Mouse (Mus musculus) lung, adult 2 months (tissue): ENCODE measurements around the gene Btrc. TPM values are rescaled to one million over a fixed set of nuclear protein-coding genes. Genes with fewer than 3 reads are reported as not detected.

Experiments
- DNase-seq: peaks from one replicate; pipeline ENCODE4 v3.0.0; 2022
- H3K4me1 ChIP-seq: fragments of 200-500 bp; 2 replicates; pipeline ENCODE4 v1.6.1; 2011; ENCODE audit warnings: low read length; ENCODE audit not compliant: control insufficient read depth, insufficient read depth
- H3K4me3 ChIP-seq: fragments of 200-500 bp; replicated peaks from 2 replicates; pipeline ENCODE3; 2011; ENCODE audit warnings: low read depth, mild to moderate bottlenecking, control low read depth, low read length; ENCODE audit errors: extremely low read depth
- CTCF ChIP-seq: fragments of 200-500 bp; IDR thresholded peaks from 2 replicates; pipeline ENCODE4 v1.5.1; 2011; ENCODE audit warnings: mild to moderate bottlenecking, low read length, control low read depth; ENCODE audit not compliant: insufficient read depth
- POLR2A ChIP-seq: fragments of 200-500 bp; IDR thresholded peaks from 2 replicates; pipeline ENCODE4 v1.6.1; 2011; ENCODE audit warnings: low read depth, mild to moderate bottlenecking, control low read depth, low read length, borderline replicate concordance; ENCODE audit errors: extremely low read depth
- WGBS: fragments of 180-500 bp; shearing (Covaris S2); methylation state at CpG from one replicate; pipeline ENCODE4 v1.1.7; 2018; 5-methylcytosine and 5-hydroxymethylcytosine counted together
- polyA plus RNA-seq: library from polyadenylated mRNA; depleted of rRNA; stranded (reverse); fragments of >200 nt; gene quantifications from 2 replicates; pipeline ENCODE4 v1.2.3, GENCODE M21; 2012

The Btrc gene
- polyA plus RNA-seq, 1 experiment: 16.9 TPM

DNA sequence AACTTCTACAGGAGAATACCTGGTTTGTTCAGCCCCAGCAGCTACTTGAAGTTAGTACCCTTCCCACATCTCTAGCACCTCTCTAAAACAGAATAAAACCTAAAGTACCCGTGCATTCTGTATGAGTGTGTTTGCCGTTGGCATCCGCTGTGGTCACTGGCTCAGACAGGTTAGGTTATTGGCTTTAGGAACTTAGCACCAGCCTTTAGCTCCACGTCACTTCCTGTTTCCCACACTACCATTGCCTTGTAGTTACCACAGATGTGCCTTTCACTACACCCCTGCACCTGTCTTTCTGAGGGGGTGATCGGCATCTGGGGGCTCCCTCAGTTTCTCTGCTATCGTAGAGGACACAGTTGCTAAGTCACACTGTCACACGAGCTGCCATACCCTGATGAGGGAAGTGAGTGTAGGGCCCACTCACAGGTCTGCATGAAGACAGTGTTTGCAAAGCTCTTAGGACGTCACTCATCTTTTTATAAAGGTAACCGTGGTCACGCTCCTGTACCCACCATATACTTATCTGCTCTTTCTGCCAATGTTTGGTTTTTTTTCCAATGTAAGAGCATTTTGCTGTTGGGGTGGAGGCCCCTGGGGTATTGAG is 164.5 kb downstream of the Btrc start:
- H3K4me1 ChIP-seq: peaks cover 2% of the 10 kb centered on the region; the same call in 1 of the 2 replicates
- 72% methylated on average over 10 of the region's 10 CpGs for WGBS
- TF ChIP-seq POLR2A (no peak), CTCF (no peak)
- no peak overlapping the region for H3K4me3 ChIP-seq
- DNase-seq: no peak

DNA sequence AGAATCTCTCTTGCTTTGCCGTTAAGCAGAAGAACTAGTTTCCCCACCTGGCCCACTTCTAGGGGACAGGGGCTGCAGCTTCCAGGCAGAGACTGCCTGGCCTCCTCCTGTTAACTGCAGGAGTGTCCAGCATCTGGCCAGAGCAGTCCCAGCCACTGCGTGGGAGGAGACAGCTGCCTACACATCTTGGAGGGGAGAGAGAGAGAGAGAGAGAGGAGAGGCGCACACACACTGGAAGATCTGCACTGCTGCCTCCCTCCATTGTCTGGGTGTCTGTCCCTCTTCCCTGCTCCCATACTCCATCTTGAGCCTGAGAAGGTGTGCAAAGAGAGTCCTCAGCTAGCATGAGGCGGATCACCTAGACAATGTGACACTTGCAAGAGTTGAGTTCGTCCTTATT is 165.8 kb downstream of the Btrc start:
- WGBS: 70% methylated on average over 5 of the region's 5 CpGs
- Histone ChIP-seq H3K4me1 (peaks cover 2% of the 10 kb centered on the region; the same call in 1 of the 2 replicates), H3K4me3 (no peak overlapping the region)
- TF ChIP-seq CTCF: no peak
- TF ChIP-seq POLR2A: no peak
- DNase-seq: no peak

DNA sequence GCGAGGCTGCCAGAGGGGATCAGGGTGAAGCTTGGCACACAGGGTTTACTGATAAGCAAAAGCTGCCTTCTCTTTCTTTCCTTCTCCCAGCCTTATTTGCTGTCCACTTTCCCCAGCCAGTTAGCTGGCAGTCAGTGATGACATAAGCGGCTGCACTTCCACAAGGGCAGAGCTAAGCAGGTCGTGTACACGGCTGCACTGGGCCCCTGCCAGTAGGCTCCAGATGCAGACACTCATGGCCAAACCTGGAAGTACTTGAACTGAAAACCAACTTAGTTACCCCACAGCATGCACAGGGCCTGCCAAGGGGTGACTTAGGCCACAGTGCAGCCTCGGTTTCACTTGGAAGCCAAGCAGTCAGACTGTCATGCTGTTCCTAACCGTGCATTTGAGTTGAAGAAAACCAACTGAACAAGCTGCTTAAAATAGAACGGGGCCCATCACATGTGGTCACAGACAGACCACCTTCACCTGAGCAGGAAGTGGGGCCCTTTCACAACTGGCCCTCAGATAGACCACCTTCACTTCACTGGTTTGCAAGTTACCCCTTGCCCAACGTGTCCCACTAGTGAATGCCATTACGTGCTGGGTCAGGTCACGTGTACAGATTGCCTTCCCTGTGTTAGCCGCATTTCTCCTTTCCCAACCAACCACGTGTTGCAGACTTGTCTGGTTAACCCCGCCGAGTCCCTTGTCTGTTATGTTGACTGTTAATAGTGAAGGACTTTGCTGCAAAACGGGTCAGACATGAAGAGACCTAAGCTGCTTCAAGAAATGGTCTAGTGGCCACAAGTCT is 166.9 kb downstream of the Btrc start:
- 53% methylated on average over 15 of the region's 15 CpGs for WGBS
- TF ChIP-seq POLR2A: no peak
- TF ChIP-seq CTCF: no peak
- Histone ChIP-seq H3K4me3 (no peak overlapping the region), H3K4me1 (peaks cover 2% of the 10 kb centered on the region; the same call in 1 of the 2 replicates)
- DNase-seq: peak; percentile 53

DNA sequence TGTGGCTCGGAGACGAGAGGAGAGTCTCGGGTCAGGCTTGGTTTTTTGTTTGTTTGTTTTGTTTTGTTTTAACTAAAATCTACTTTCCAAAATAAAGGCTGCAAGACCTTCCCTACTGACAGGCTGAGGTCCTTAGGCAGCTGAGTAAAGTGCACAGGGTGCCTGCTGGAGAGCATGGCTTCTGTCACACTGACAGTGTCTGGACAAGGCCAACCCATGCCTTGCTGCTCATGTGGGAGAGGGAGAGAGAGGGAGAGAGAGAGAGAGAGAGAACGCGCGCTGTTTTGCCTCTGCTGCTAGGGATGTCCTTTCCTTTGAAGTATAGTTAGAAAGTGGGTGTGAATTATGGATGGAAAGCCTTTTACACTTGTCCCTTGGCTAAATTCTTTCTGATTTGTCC is 168.0 kb downstream of the Btrc start:
- no peak for TF ChIP-seq POLR2A
- no peak for TF ChIP-seq CTCF
- WGBS: 71% methylated on average over 6 of the region's 6 CpGs
- no peak for DNase-seq
- no peak overlapping the region for H3K4me3 ChIP-seq
- H3K4me1 ChIP-seq: peaks cover 2% of the 10 kb centered on the region; the same call in 1 of the 2 replicates

DNA sequence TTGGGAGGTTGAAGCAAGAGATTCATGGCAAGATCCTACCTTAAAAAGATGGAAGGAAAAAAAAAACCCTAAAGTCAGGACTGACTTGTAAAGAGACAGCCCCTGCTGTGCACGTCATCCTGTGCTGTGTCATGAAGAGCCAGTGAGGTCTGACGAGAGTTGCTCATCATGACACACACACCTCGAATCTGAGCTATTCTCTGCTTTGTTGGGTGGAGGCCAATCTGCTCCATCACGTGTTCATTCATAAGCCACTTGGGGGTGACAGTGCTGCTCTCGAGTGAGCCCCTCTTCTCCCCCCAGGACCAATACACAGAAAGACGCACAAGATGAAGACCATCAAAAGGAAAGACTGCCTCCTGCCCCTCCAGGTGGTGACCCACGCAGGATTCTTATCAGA is 170.1 kb downstream of the Btrc start:
- TF ChIP-seq POLR2A (no peak), CTCF (no peak)
- peaks cover 2% of the 10 kb centered on the region; the same call in 1 of the 2 replicates for H3K4me1 ChIP-seq
- 54% methylated on average over 7 of the region's 7 CpGs for WGBS
- no peak for DNase-seq
- no peak overlapping the region for H3K4me3 ChIP-seq

DNA sequence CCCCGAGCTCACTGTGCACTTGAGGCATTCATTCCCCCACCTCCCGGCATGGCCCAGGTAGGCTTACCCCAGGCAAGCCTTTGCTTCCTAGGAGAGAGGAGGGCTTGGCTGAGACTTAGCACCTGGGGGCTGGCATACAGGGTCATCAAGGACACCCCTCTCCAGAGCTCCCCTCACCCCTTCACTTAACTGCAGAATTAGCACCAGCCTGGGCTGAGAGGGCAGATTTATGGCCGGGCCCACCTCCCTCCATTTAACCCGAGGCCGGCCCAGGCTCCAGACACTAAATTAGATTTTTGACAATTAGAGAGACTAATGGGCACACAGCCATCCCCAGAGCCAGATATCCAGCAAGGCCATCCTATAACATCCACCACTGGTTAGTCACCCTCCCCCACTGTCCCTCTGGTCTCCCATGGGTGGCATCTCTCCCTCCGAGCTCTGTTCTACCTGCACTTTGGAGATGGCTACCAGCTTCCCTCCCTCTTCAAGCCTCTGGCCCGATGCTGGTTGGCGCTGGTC is 171.7 kb downstream of the Btrc start:
- DNase-seq: no peak
- H3K4me1 ChIP-seq: peaks cover 2% of the 10 kb centered on the region; the same call in 1 of the 2 replicates
- WGBS: 76% methylated on average over 8 of the region's 8 CpGs
- TF ChIP-seq CTCF: no peak
- no peak for TF ChIP-seq POLR2A
- H3K4me3 ChIP-seq: no peak overlapping the region

DNA sequence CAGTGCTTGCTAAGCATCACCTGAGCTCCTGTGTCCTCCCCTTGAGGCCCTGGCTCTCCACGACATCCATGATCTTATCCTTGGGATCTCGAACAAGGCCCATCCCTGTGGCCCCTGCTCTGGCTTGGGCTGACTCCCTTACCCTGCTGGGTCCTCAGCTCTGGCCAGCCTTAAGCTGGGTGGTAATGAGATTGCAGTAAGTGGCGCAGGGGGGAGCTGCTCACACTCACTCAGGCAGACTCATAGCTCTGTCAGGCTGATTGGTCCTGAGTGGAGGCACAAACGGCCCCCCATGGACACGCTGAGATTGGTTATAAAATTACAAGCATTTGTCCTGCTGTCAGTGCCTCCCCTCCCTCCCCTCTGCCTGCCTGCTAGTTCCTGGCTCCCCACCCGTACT is 172.4 kb downstream of the Btrc start:
- TF ChIP-seq POLR2A: no peak
- TF ChIP-seq CTCF: no peak
- WGBS: 55% methylated on average over 6 of the region's 6 CpGs
- Histone ChIP-seq H3K4me3 (no peak overlapping the region), H3K4me1 (no peaks in the 10 kb centered on the region)
- no peak for DNase-seq

DNA sequence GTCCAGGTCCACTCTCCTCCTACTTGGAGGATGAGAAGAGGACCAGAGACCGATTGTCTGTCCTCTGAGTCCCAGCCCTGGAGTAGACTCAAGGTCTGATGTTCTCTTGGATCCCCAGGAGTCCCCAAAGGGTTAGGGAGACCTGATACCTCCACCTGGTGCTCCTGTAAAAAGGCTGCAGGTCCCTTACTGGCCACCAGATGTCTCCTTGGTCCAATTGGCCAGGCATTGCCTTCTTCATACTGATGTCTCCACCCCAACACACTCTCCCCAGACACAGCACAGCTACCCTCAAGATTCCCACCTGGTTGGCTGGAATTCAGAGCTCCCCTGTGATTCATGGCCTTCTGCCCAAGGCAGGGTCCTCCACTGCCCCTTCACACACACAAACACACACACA is 174.0 kb downstream of the Btrc start:
- WGBS: 36% methylated on average over 1 of the region's 1 CpGs
- DNase-seq: peak; percentile 54
- no peak for TF ChIP-seq POLR2A
- peak; percentile 85 for TF ChIP-seq CTCF
- Histone ChIP-seq H3K4me1 (peaks cover 4% of the 10 kb centered on the region; the same call in 1 of the 2 replicates), H3K4me3 (no peak overlapping the region)

DNA sequence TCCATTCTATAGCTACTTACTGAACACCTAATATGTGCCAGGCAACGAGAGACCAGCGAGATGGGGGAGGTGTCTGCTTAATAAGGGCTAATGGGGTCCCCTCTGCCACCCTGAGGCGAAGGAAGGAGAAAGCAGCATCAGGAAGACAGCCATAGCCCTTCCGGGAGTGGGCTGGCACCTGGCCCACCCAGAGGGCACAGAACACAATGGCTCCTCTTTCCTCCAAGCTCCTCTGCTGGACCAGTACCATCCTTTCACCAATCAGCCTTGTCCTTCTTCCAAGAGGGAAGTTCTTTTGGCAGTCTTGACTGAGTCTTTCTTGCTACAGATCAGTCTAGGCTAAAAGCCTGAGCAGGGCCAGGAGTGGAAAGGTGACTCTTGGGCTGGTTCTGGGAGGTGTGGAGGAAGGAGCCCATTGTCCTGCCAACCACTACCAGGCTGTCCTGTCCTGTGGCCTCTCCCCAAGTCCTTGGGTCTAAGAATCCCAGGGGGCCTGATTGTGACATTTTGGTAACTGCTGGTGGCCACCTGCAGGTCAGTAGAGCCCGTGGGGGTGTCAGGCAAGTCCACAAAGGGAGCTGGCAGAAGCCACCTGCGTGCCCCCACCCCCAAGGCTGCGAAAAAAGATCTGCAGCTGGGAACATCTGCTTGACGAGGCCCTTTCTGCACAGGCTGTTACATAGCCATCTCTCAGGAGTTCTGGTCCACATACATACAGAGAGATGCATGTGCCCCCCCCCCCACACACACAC is 177.3 kb downstream of the Btrc start:
- WGBS: 31% methylated on average over 8 of the region's 8 CpGs
- no peak for TF ChIP-seq CTCF
- TF ChIP-seq POLR2A: no peak
- no peak for DNase-seq
- Histone ChIP-seq H3K4me3 (no peak overlapping the region), H3K4me1 (peaks cover 8% of the 10 kb centered on the region; the same call in 1 of the 2 replicates)
